Mouse (Mus musculus) small intestine, adult 2 months (tissue): Measurements from ENCODE around the gene Cept1. TPM values are rescaled to one million over a fixed set of nuclear protein-coding genes. Genes with fewer than 3 reads are reported as not detected.

Experiments
- H3K27ac ChIP-seq: fragments of 200-500 bp; 2 replicates; pipeline ENCODE4 v1.5.1; 2012; ENCODE audit warnings: low read depth, low read length, control low read depth, inconsistent platforms; ENCODE audit not compliant: insufficient read depth
- H3K27me3 ChIP-seq: fragments of 200-500 bp; 2 replicates; pipeline ENCODE4 v1.6.1; 2012; ENCODE audit warnings: mild to moderate bottlenecking, moderate library complexity, low read length, inconsistent platforms; ENCODE audit not compliant: control insufficient read depth, insufficient read depth
- H3K36me3 ChIP-seq: fragments of 200-500 bp; 2 replicates; pipeline ENCODE4 v1.6.1; 2012; ENCODE audit warnings: mild to moderate bottlenecking, low read length, control low read depth, inconsistent platforms; ENCODE audit not compliant: control insufficient read depth, insufficient read depth
- H3K4me1 ChIP-seq: fragments of 200-500 bp; 2 replicates; pipeline ENCODE4 v1.6.1; 2012; ENCODE audit warnings: low read length, inconsistent platforms, mixed read lengths; ENCODE audit not compliant: control insufficient read depth, insufficient read depth, insufficient read length
- H3K4me3 ChIP-seq: fragments of 200-500 bp; 2 replicates; pipeline ENCODE4 v1.5.1; 2012; ENCODE audit warnings: low read depth, mild to moderate bottlenecking, control low read depth, inconsistent platforms, low read length, moderate library complexity
- CTCF ChIP-seq: fragments of 200-500 bp; IDR thresholded peaks from 2 replicates; pipeline ENCODE4 v1.5.1; 2012; ENCODE audit warnings: low read depth, mild to moderate bottlenecking, control low read depth, inconsistent platforms, low read length, moderate library complexity, mixed read lengths; ENCODE audit not compliant: insufficient replicate concordance, insufficient read length; ENCODE audit errors: extremely low read depth
- POLR2A ChIP-seq: fragments of 200-500 bp; IDR thresholded peaks from 2 replicates; pipeline ENCODE4 v1.6.1; 2012; ENCODE audit warnings: low read depth, mild to moderate bottlenecking, control low read depth, inconsistent platforms, low read length, moderate library complexity
- WGBS: fragments of 180-500 bp; shearing (Covaris S2); methylation state at CpG from one replicate; pipeline ENCODE4 v1.1.7; 2018; 5-methylcytosine and 5-hydroxymethylcytosine counted together
- polyA plus RNA-seq: library from polyadenylated mRNA; depleted of rRNA; stranded (reverse); fragments of >200 nt; gene quantifications from 2 replicates; pipeline ENCODE4 v1.2.3, GENCODE M21; 2012; rRNA removed

The Cept1 gene
- polyA plus RNA-seq, 1 experiment: 13.2 TPM

DNA sequence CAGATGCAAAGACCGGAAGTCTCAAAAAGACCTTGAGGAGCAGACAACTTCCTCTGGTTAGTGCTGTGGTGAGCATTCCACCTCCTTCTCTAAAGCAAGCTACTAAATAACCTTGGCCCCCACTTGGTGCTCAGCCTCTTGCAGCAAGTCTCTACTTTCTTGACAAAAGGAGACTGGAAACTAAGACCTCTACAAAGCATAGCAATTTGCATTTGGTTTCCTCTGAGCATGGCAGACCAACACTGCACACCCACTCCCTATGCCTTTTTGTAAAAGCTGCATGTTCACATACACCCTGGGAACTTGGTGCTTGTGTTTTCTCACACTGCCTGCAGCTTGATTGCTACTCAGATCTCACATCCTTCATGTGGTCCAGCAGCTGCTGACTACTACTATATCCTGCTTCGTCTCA lies 85.5 kb downstream of the Cept1 start:
- WGBS: 63% methylated on average over 2 of the region's 2 CpGs
- no peak overlapping the region; the same call in 1 of the 2 replicates for H3K27ac ChIP-seq
- no peak overlapping the region for H3K4me3 ChIP-seq

DNA sequence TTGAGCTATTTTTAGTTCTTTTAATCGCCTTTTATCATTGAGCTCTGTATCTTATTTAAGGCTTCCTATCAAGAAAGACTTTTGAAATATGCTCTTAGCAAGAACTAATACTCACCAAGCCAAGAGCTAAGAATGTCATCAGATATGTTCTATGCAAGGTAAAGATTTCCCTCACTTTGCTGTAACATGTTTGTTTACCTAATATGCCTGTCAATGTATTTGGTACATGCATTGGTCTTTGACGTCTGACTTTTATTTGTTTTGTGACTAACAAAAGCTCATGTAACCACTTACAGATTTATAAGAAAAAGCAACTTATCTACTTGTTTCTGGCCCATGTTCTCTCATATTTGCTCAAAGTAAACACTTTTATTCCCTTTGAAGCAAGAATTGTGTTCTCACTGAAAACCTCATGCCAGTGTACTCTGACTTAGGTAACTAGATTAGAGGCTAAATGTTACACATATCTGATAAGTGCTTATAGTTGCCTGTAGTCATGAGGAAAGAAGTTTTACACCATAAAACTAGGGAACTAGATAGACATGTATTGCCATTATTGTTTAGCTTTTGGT lies 90.2 kb downstream of the Cept1 start:
- 59% methylated on average over 2 of the region's 2 CpGs for WGBS
- no peak overlapping the region for H3K27ac ChIP-seq
- no peak for TF ChIP-seq CTCF
- no peak for TF ChIP-seq POLR2A
- H3K36me3 ChIP-seq: no peaks in the 10 kb centered on the region
- H3K4me3 ChIP-seq: no peak overlapping the region
- H3K4me1 ChIP-seq: no peaks in the 10 kb centered on the region
- H3K27me3 ChIP-seq: no peaks in the 10 kb centered on the region

More for the DNA sequence above, 85.5 kb downstream of the Cept1 start:
- TF ChIP-seq CTCF: no peak
- TF ChIP-seq POLR2A: no peak
- no peaks in the 10 kb centered on the region for H3K27me3 ChIP-seq
- H3K36me3 ChIP-seq: no peaks in the 10 kb centered on the region
- no peaks in the 10 kb centered on the region for H3K4me1 ChIP-seq

DNA sequence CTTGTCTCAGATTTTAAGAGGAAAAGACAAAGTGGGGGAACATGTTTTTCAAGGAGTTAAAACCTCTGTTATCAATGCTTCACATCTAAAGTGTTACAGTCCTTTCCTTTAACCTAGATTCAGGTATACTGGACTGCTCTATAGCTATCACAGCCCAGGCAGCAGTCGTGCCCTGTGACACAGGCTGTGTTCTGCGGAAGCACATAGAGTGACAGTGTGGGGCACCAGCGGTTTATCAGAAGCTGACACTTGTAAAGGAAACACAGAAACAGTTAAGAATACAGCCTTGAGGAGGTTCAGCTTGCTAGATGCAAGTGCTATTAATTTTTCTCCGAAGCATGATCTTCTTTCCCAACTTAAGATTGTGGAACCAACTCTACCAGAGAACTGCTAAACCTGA lies 95.0 kb downstream of the Cept1 start:
- Histone ChIP-seq H3K27ac (no peak overlapping the region), H3K36me3 (no peaks in the 10 kb centered on the region), H3K4me3 (no peak overlapping the region), H3K27me3 (no peaks in the 10 kb centered on the region), H3K4me1 (no peaks in the 10 kb centered on the region)
- WGBS: 79% methylated on average over 4 of the region's 4 CpGs
- TF ChIP-seq POLR2A (no peak), CTCF (no peak)

Other genes starting within 250 kb of the Cept1 start
- gene Chil6, start 141.6 kb downstream of the Cept1 start, polyA plus RNA-seq: not detected in 2 replicates
- gene Dennd2d, start 65.4 kb downstream of the Cept1 start, polyA plus RNA-seq: 9.1 and 16.7 TPM in 2 replicates
- 12.9 and 21.5 TPM in 2 replicates for gene Dram2, start within 50 bp of the Cept1 start, polyA plus RNA-seq
- gene Lrif1, start 137.2 kb upstream of the Cept1 start, polyA plus RNA-seq: 0.15 and 0.42 TPM in 2 replicates
- gene Cd53, start 242.3 kb upstream of the Cept1 start, polyA plus RNA-seq: 2.7 and 3.2 TPM in 2 replicates